Mouse (Mus musculus) embryonic fibroblast, embryonic 13.5 days (primary cell): ENCODE data around the gene Ndufa7. TPM values are rescaled to one million over a fixed set of nuclear protein-coding genes. Genes with fewer than 3 reads are reported as not detected.

ENCODE experiments used
- H3K27ac ChIP-seq: 2 replicates; pipeline ENCODE4 v1.5.1; 2012; ENCODE audit warnings: low read length, control low read depth, inconsistent platforms; ENCODE audit not compliant: insufficient read depth
- H3K4me1 ChIP-seq: 2 replicates; pipeline ENCODE4 v1.6.1; 2011; ENCODE audit warnings: low read length; ENCODE audit not compliant: control insufficient read depth, insufficient read depth
- H3K4me3 ChIP-seq: 2 replicates; pipeline ENCODE4 v1.5.1; 2011; ENCODE audit warnings: mild to moderate bottlenecking, control low read depth, low read length; ENCODE audit not compliant: insufficient read depth
- CTCF ChIP-seq: IDR thresholded peaks from 2 replicates; pipeline ENCODE4 v1.5.1; 2011; ENCODE audit warnings: mild to moderate bottlenecking, control low read depth, low read length, moderate library complexity, borderline replicate concordance; ENCODE audit not compliant: insufficient read depth
- POLR2A ChIP-seq: IDR thresholded peaks from 2 replicates; pipeline ENCODE4 v1.6.1; 2011; ENCODE audit warnings: low read depth, mild to moderate bottlenecking, control low read depth, low read length, moderate library complexity
- polyA plus RNA-seq: library from polyadenylated mRNA; stranded (reverse); fragments of >200 nt; gene quantifications from 2 replicates; pipeline ENCODE4 v1.2.4, GENCODE M21; 2011; ENCODE audit warnings: low read depth; ENCODE audit not compliant: missing spikeins, insufficient read length

Gene Ndufa7
- polyA plus RNA-seq, 1 experiment = 212 TPM

DNA sequence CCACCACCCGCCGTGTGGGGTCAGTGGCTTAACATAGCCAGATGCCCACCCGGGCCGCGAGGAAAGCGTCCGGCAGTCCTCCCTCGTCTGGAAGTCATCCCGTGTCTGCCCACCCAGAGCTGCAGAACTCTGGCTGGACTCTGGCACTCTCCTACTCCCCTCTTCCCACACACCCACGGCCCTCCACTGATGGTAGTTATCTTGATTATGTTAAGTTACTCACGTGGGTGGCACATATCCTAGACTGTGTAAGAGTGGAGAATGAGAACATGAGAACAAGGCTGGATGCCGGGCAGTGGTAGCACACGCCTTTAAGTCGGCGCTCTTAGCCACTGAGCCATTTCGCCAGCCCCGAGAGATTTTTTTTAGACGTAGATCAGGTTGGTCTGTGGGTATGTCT lies 38.0 kb upstream of the Ndufa7 start:
- Histone ChIP-seq H3K4me1 (peaks cover 24% of the 10 kb centered on the region), H3K4me3 (no peak overlapping the region), H3K27ac (no peak overlapping the region)
- TF ChIP-seq POLR2A (no peak), CTCF (no peak)

- Histone ChIP-seq H3K4me3 (no peak overlapping the region), H3K4me1 (peaks cover 8% of the 10 kb centered on the region), H3K27ac (no peak overlapping the region)
- TF ChIP-seq POLR2A (no peak), CTCF (no peak)
Measured at GRCm38 (mm10) chr17:33788732-33789131, 35.6 kb upstream of the Ndufa7 start.

DNA sequence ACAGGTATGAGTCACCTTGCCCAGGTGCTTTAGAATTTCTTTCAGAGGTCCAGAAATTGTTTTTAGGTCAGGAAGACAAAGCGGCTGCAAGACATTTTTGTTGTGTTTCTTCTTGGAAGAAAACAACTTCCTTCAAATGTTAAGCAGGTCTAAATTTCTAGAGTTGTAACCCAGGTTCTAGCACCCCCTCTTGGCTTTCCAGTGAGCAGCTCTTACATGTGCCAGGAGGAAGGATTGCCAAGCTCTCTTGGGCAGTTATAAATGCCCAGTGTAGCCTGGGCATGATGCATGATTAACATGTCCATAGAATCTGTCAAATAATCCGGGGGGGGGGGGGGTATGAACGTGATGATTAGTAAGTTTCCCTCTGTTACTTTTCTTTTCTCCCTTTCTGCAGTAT lies 26.1 kb upstream of the Ndufa7 start:
- H3K27ac ChIP-seq = no peak overlapping the region
- H3K4me1 ChIP-seq = no peaks in the 10 kb centered on the region
- H3K4me3 ChIP-seq = no peak overlapping the region
- TF ChIP-seq POLR2A = no peak
- TF ChIP-seq CTCF = no peak

- TF ChIP-seq POLR2A = no peak
- no peak for TF ChIP-seq CTCF
- Histone ChIP-seq H3K4me1 (no peaks in the 10 kb centered on the region), H3K4me3 (no peak overlapping the region), H3K27ac (no peak overlapping the region)
Measured at GRCm38 (mm10) chr17:33799277-33799676, 25.1 kb upstream of the Ndufa7 start.

GRCm38 (mm10) chr17:33802221-33802620 lies 22.2 kb upstream of the Ndufa7 start:
- Histone ChIP-seq H3K27ac (no peak overlapping the region), H3K4me3 (no peak overlapping the region), H3K4me1 (no peaks in the 10 kb centered on the region)
- no peak for TF ChIP-seq POLR2A
- TF ChIP-seq CTCF = no peak

DNA sequence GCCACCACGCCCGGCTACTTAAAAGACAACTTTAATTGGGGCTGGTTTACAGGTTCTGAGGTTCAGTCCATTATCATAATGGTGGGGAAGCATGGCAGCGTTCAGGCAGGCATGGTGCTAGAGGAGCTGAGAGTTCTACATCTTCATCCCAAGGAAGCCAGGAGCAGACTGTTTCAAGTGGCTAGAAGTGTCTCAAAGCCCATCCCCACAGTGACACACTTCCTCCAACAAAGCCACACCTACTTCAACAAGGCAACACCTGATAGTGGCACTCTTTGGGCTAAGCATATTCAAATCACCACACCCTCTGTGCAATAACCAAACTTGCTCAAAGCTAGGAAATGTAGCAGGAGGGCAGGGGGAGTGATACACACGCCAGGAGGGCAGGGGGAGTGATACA lies 20.2 kb upstream of the Ndufa7 start:
- H3K27ac ChIP-seq = no peak overlapping the region
- no peaks in the 10 kb centered on the region for H3K4me1 ChIP-seq
- no peak overlapping the region for H3K4me3 ChIP-seq
- TF ChIP-seq CTCF (no peak), POLR2A (no peak)

DNA sequence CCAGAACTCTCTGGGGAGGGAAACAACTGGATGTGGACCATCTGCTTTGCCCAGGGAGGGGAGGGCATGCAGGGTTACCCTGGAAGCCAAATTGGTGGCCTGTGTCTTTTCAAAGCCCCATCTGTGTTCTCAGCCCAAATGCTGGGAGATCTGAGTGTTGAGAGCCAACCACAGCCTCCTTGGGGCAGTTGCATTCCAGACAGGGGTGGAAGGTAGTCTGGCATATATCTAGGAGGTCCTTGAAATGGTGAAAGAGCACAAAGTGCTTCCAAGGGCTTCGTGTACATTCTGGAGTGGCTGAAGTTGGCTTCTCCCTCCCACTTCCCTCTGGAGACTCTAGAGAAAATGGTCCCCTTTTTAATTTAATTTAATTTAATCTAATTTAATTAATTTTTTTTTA lies 19.6 kb upstream of the Ndufa7 start:
- Histone ChIP-seq H3K4me1 (no peaks in the 10 kb centered on the region), H3K27ac (no peak overlapping the region), H3K4me3 (no peak overlapping the region)
- TF ChIP-seq POLR2A (no peak), CTCF (no peak)

DNA sequence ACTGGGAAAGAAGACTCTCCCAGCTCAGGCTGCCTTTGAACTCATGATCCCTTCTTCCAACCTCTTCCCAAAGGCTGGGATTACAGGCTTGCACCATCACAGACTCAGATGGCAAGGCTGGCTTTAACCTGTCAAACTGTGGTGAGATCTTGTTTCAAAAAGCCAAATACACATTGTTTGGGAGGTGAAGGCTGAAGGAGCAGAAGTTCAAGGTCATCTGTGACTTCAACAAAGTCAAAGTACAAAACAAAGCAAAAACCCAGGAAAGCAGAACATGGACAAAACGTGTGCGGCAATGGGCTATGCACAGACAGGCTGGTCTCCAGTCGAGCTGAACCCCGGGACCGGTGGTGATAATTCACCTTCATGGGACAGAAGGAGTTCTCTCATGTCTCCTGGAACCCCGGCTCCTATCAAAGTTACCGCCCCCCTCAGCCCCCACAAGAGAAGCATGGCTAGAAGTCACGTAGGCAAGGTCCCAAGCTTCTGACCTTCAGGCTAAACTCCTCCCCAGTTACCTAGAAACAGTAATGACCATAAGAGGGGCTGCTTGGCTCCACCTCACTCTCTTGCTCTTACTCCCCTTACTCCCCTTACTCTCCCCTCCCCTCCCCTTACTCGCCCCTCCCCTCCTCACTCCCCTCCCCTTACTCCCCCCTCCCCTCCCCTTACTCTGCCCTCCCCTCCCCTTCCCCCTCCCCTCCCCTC lies 17.0 kb upstream of the Ndufa7 start:
- H3K27ac ChIP-seq = no peak overlapping the region
- peaks cover 4% of the 10 kb centered on the region; the same call in 1 of the 2 replicates for H3K4me1 ChIP-seq
- H3K4me3 ChIP-seq = no peak overlapping the region
- TF ChIP-seq POLR2A (no peak), CTCF (no peak)

GRCm38 (mm10) chr17:33808192-33808591 lies 16.2 kb upstream of the Ndufa7 start:
- TF ChIP-seq POLR2A (no peak), CTCF (no peak)
- no peak overlapping the region for H3K27ac ChIP-seq
- peaks cover 12% of the 10 kb centered on the region for H3K4me1 ChIP-seq
- no peak overlapping the region for H3K4me3 ChIP-seq

GRCm38 (mm10) chr17:33810334-33811141 lies 13.8 kb upstream of the Ndufa7 start, which contains the start of gene Kank3:
Kank3 (plus strand) TSS chr17:33810519.
- Histone ChIP-seq H3K4me1 (peaks cover 12% of the 10 kb centered on the region), H3K27ac (no peak within 1 kb of the TSS), H3K4me3 (peak within 1 kb of the TSS; percentile 42)
- TF ChIP-seq CTCF (no peak), POLR2A (no peak)

DNA sequence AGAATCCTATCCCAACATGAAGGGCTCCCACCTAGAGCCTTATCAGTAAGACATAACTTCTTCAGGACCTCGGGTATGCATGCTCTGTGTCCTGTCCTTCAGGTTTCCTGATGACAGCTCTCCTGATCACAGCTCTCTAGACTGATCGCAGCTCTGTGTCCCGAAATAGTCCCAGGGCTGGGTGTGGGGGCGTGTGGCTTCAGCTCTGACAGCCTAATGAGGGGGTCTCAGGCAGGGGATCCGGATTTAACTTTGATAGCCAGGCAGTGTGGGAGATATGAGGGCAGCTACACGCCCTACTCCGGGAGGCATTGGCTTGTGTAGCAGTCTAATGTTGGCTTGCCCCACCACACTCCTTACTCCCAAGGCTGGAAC lies 13.2 kb upstream of the Ndufa7 start:
- H3K4me1 ChIP-seq = peaks cover 12% of the 10 kb centered on the region
- no peak for TF ChIP-seq CTCF
- no peak for TF ChIP-seq POLR2A
- no peak overlapping the region for H3K27ac ChIP-seq
- no peak overlapping the region; the same call in 1 of the 2 replicates for H3K4me3 ChIP-seq
